Mouse (Mus musculus) urinary bladder, postnatal 36 days (tissue): ENCODE data around the gene Lekr1.

Experiments
- DNase-seq, 2 experiments: peaks; one replicate each; pipeline ENCODE4 v3.0.0; 2022; ENCODE audit warnings: low spot score in 2 of 2, mixed read lengths in 1 of 2

Lekr1 gene

DNA sequence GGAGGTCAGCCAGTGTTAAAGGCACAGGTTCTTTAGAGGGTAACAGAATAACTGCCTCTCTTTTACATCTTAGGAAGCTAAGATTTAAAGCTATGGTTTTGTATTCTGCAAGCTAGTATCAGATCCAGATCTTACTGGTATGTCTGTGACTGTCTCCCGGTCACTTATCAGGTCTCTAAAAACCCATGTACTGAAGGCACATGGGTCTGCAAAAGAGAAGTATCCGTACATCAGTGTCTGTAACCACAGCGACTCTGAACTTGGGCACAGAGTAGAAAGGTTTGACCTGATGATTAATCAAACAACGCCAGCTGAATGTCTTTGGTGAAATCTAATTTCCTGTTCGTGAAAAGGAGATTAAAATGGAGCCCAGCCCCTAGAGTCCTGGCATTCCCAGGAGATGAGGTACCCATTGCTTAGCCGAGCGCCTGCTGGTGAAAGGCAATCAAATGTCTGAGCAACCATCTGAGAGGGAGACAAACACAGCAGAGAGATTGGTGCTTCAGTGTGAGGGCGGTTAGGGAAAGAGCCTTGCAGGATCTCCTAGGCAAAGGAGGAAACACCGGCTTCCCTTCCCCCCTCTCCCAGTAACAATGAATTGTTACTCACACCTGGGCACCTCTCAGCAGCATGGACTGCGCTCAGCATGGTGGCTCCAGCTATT is 205.7 kb downstream of the Lekr1 start:
- DNase-seq: no peak

DNA sequence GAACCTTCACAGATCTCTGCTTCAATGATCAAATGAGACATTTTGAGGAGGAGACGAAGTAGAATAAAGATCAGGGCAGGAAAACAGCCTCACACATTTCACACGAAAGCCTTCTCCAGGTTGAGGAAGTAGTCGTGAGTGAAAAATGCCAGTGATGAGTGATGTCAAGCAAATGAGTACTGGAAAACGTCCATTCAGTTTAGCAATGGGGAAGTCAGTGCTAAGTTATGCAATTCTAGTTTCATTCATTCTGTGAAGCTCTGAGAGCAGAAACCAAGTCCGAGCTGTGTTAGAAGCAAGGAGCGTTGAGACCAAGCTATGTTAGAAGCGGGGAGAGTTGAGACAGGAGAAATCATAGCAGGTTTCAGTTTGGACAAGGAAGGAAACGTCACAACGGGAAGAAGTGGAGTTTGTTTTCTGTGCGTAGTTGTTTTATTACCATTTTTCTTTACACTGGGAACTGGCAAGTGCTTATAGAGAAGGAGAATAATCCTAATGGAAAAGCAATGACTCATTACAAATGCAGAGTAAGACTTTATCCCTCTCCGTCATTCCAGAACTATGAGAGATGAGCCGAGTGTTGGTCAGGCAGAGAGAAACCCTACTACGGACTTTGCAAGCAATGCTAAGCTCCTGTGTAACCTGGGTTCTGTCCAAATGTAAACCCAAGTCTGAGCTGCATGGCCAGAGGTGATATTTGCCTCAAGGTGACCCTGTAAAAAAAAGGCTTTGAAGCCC is 207.2 kb downstream of the Lekr1 start:
- no peak for DNase-seq
